Mouse (Mus musculus) heart, postnatal 10 days (tissue): ENCODE measurements around the gene Cyb5r1. TPM values are rescaled to one million over a fixed set of nuclear protein-coding genes. Genes with fewer than 3 reads are reported as not detected.

ENCODE experiments used
- DNase-seq, 2 experiments: peaks; one replicate each; pipeline ENCODE4 v3.0.0; 2021
- intact Hi-C: fragments of 180-260 bp; cut with DNase I; formaldehyde crosslinking; loops from one replicate; pipeline ENCODE4 v1.15.1; 2025
- total RNA-seq, 2 experiments: library from RNA; stranded (reverse); gene quantifications; 2 replicates each; pipeline ENCODE4 v1.2.3; 2021

Cyb5r1 gene
- total RNA-seq, 2 experiments from 2014 or later, result 31.0 to 33.4 TPM

DNA sequence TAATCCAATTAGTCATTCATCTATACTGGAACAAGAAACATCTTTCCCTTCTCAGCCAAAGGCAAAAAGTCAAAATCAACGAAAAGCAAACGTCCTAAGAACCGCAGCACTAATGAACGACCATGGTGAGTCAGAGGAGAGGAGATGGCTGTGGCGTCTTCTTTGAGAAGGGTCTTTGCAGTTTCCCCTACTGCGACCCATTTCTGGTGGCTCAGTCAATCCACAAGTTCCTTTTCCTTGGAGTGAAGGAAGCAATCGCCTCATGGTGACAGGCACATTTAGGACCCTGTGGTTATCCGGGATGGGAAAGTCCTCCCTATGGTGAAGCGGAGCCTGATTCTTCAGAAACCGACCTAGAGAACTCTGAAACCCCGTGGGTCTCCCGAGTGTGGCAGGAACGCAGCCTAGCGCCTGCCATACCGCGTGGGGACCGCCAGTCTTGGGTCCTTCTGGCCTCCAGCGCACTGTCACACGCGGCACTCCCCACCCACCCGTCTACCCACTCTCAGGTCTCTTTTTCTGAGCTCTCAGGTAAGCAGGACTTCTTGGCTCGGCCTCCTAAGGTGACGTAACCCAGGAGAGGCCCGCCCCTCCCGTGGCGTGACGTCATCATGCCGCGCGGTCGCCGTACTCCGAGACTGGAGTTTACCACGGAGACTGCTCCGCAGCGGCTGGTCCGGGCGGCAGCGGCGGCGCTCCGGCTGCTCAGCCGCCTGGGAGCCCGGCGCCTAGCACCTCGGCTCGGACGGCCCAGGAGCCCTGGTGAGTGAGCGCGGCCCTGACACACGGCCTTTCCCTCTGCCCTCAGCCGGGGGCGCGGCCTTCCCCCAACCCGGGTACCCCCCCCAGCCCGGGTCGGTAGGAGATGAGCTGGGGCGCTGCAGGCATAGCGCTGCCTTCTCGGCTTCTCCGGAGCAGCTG, 49.8 kb downstream of the Cyb5r1 start, which contains the start of gene Klhl12:
Gene Klhl12 (plus strand): TSS at position 628 of the 921 bp plus-strand sequence.
- intact Hi-C loops, result loop anchor here (2.0 to 10.0 kb wide), 2 partner anchors 92 to 400 kb away; no protein-coding TSS in a partner anchor
- DNase-seq, result peak; percentile 95 to 96

- intact Hi-C loops, result loop anchor here (10.0 kb wide), 1 partner anchor 399 kb away; no protein-coding TSS in a partner anchor
- DNase-seq, result no peak
Observed at GRCm38 (mm10) chr1:134456060-134456459, 50.7 kb downstream of the Cyb5r1 start.

- intact Hi-C loops, result loop anchor here (10.0 kb wide), 1 partner anchor 397 kb away; no protein-coding TSS in a partner anchor
- DNase-seq, result no peak
Observed at GRCm38 (mm10) chr1:134458139-134458727, 52.9 kb downstream of the Cyb5r1 start.

GRCm38 (mm10) chr1:134460294-134461284, 55.2 kb downstream of the Cyb5r1 start:
- DNase-seq, result no peak
- intact Hi-C loops, result no loop called here

Other genes with a start within 250 kb of the Cyb5r1 start
- gene Chil1, start 223.4 kb upstream of the Cyb5r1 start, total RNA-seq, result under 1 TPM; 0.53 to 0.55 TPM
- under 1 TPM in 1 of 2 experiments, not detected in 1; 0.32 TPM for gene Mybph, start 212.1 kb upstream of the Cyb5r1 start, total RNA-seq
- gene Adora1, start 170.1 kb upstream of the Cyb5r1 start, total RNA-seq, result 10 to 100 TPM; 12.0 to 19.4 TPM
- not detected for gene Myog, start 115.6 kb upstream of the Cyb5r1 start, total RNA-seq
- 1 to 10 TPM; 3.4 to 3.7 TPM for gene Ppfia4, start 72.6 kb upstream of the Cyb5r1 start, total RNA-seq
- 10 to 100 TPM; 24.2 to 25.7 TPM for gene Tmem183a, start 43.6 kb upstream of the Cyb5r1 start, total RNA-seq
- not detected for gene 4933406M09Rik, start 19.6 kb upstream of the Cyb5r1 start, total RNA-seq
- gene Adipor1, start 9.8 kb downstream of the Cyb5r1 start, total RNA-seq, result 100 to 1,000 TPM; 132 to 133 TPM
- gene Klhl12, start 50.0 kb downstream of the Cyb5r1 start, total RNA-seq, result 10 to 100 TPM; 18.3 to 19.6 TPM
- 10 to 100 TPM; 11.6 to 12.8 TPM for gene Rabif, start 89.1 kb downstream of the Cyb5r1 start, total RNA-seq
- not detected for gene Mgat4e, start 144.1 kb downstream of the Cyb5r1 start, total RNA-seq
- 10 to 100 TPM; 27.6 to 34.5 TPM for gene Kdm5b, start 154.6 kb downstream of the Cyb5r1 start, total RNA-seq
- gene Syt2, start 241.1 kb downstream of the Cyb5r1 start, total RNA-seq, result under 1 TPM in 1 of 2 experiments, not detected in 1; 0.31 TPM